Mouse (Mus musculus) lung, postnatal 0 days (tissue): Measurements from ENCODE around the gene Clec4a4.

Experiments
- CTCF ChIP-seq: IDR thresholded peaks from 2 replicates; pipeline ENCODE4 v1.5.1; 2016; ENCODE audit warnings: antibody characterized with exemption, mild to moderate bottlenecking
- EP300 ChIP-seq: IDR thresholded peaks from 2 replicates; pipeline ENCODE4 v1.6.1; 2016; ENCODE audit warnings: antibody characterized with exemption, mild to moderate bottlenecking, control low read depth

- TF ChIP-seq CTCF = no peak
- no peak for TF ChIP-seq EP300
Observed at GRCm38 (mm10) chr6:123049742-123050372, 59.7 kb downstream of the Clec4a4 start, which contains the start of gene Clec4b1.
